Mouse (Mus musculus) stomach, postnatal 0 days (tissue): ENCODE results near the gene Ascc1.

Experiments used
- CTCF ChIP-seq: IDR thresholded peaks from 2 replicates; pipeline ENCODE4 v1.5.1; 2016; ENCODE audit warnings: antibody characterized with exemption, low read depth, mild to moderate bottlenecking, moderate library complexity
- EP300 ChIP-seq: optimal IDR thresholded peaks from 2 replicates; pipeline ENCODE3; 2016; ENCODE audit warnings: antibody characterized with exemption

DNA sequence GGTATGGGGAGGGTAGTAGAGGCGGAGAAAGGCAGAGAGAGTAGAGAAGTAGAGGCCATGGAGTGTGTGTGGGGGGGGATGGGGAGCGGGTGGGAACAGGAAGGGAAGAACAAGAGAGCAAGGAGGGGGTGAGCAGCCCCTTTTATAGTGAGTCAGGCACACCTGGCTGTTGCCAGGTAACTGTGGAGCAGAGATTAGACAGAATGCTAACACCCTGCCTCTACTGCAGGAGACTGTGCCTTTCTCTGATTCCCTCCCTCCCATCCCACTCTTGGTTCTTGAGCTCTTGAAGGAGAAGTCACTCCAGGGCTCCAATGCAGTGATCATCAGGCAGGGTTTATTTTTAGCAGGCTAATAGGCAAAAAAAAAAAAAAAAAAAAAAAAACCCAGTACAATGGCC lies 30.0 kb downstream of the Ascc1 start:
- TF ChIP-seq CTCF (no peak), EP300 (no peak)
